In genomic region chr7:24892125-24892583, GRCm38 (mm10) we compare ENCODE assay signal across 29 mouse cellular contexts. TPM values are rescaled to one million over a fixed set of nuclear protein-coding genes. Genes with fewer than 3 reads are reported as not detected.
DNase-seq lines count a peak whose midpoint lies in the region; TF ChIP-seq lines count a peak whose summit lies in the region.
"Had no signal": no experiment of that assay in that cellular context is flagged by ENCODE, and none has a peak within 500 bp of the region (broad histone marks: within the 10 kb centered on the region; RNA-seq: fewer than 3 reads in every experiment).

No protein-coding gene starts in this region.

- 72% methylated on average over 2 of the region's 2 CpGs for WGBS in bone marrow, adult 2 months

- TF ChIP-seq POLR2A in bone marrow, adult 2 months (IDR thresholded peaks at IDR 0.05; ENCODE audit: borderline replicate concordance, control insufficient read depth, low read depth, low read length) = no peak

- peak overlapping the region; percentile 77 for H3K27ac ChIP-seq in bone marrow, adult 2 months (ENCODE audit: control insufficient read depth, insufficient read depth, low read depth, low read length, poor library complexity)
- H3K27ac ChIP-seq: embryonic facial prominence, embryonic 12.5 days; heart, adult 2 months; hindbrain, embryonic 15.5 days; kidney, postnatal 0 days; midbrain, embryonic 15.5 days; neural tube, embryonic 15.5 days; stomach, embryonic 15.5 days had no signal

- H3K4me1 ChIP-seq in bone marrow, adult 2 months (ENCODE audit: control insufficient read depth, insufficient read depth, low read length) = peaks cover 1% of the 10 kb centered on the region; the same call in 1 of the 2 replicates

- peak; percentile 2 for DNase-seq in cerebellum, adult 9-11 months
- DNase-seq in cerebellum, postnatal 14 days = no peak
- DNase-seq in testis, postnatal 14 days (ENCODE audit: low spot score) = peak; percentile 54
- DNase-seq in testis, postnatal 10 days (ENCODE audit: low spot score) = no peak
- DNase-seq in left cerebral cortex, adult 8-10 months (ENCODE audit: low spot score in 2 of 2) = no peak
- no peak for DNase-seq in layer of hippocampus, adult 8-10 months (ENCODE audit: low spot score in 2 of 2)
- DNase-seq: adrenal gland, postnatal 25 days; cerebellum, adult 8-10 months; gastrocnemius, postnatal 10 days; heart, adult 2 months; heart, postnatal 4 days; kidney, adult 11 months; layer of hippocampus, postnatal 36 days had no signal

- no peak overlapping the region for H3K4me3 ChIP-seq in bone marrow, adult 2 months (replicated peaks; ENCODE audit: control insufficient read depth, low read depth, low read length)
- H3K4me3 ChIP-seq: embryonic facial prominence, embryonic 12.5 days; erythroblast, embryonic 14.5 days; heart, adult 2 months; hindbrain, embryonic 15.5 days; lung, embryonic 15.5 days; megakaryocyte, embryonic 14.5 days; midbrain, embryonic 15.5 days; neural tube, embryonic 15.5 days; stomach, embryonic 15.5 days had no signal

- no peak for TF ChIP-seq CTCF in bone marrow, adult 2 months (IDR thresholded peaks at IDR 0.05; ENCODE audit: control insufficient read depth, insufficient read depth, low read length)

RNA-seq across cellular contexts. Expression of gene Cd79a, which starts 5.0 kb away (rescaled TPM):
- 82.1 and 126 TPM in 2 replicates for polyA plus RNA-seq in bone marrow, adult 2 months (2011; ENCODE audit: insufficient read depth, insufficient read length, low replicate concordance, missing spikeins)
- total RNA-seq in left cerebral cortex, adult 8-10 months (2022) = under 1 TPM; 0.33 to 0.74 (median 0.53) TPM
- under 1 TPM in 2 of 4 experiments, not detected in 2; 0.30 to 0.58 TPM for total RNA-seq in layer of hippocampus, adult 8-10 months (2022)
- polyA plus RNA-seq: forebrain, embryonic 14.5 days; heart, embryonic 14.5 days had no signal

RNA-seq across cellular contexts. Expression of gene Rps19, which starts 8.0 kb away (rescaled TPM):
- 866 and 1,228 TPM in 2 replicates for polyA plus RNA-seq in bone marrow, adult 2 months (2011; ENCODE audit: insufficient read depth, insufficient read length, low replicate concordance, missing spikeins)
- 100 to 1,000 TPM; 577 to 601 (median 592) TPM for total RNA-seq in left cerebral cortex, adult 8-10 months (2022)
- 100 to 1,000 TPM; 518 to 648 (median 579) TPM for total RNA-seq in layer of hippocampus, adult 8-10 months (2022)

RNA-seq across cellular contexts. Expression of gene Arhgef1, which starts 10.6 kb away (rescaled TPM):
- 178 and 354 TPM in 2 replicates for polyA plus RNA-seq in bone marrow, adult 2 months (2011; ENCODE audit: insufficient read depth, insufficient read length, low replicate concordance, missing spikeins)
- 10 to 100 TPM; 56.3 to 90.8 (median 74.6) TPM for total RNA-seq in left cerebral cortex, adult 8-10 months (2022)
- 100 to 1,000 TPM in 1 of 4 experiments, 10 to 100 TPM in 3; 94.8 to 111 (median 99.3) TPM for total RNA-seq in layer of hippocampus, adult 8-10 months (2022)

RNA-seq across cellular contexts. Expression of gene Dmrtc2, which starts 22.3 kb away (rescaled TPM):
- not detected in 2 replicates for polyA plus RNA-seq in bone marrow, adult 2 months (2011; ENCODE audit: insufficient read depth, insufficient read length, low replicate concordance, missing spikeins)
- not detected for total RNA-seq in left cerebral cortex, adult 8-10 months (2022)
- not detected for total RNA-seq in layer of hippocampus, adult 8-10 months (2022)
- total RNA-seq: adrenal gland, postnatal 25 days; gastrocnemius, postnatal 10 days; heart, adult 2 months; heart, postnatal 4 days; layer of hippocampus, adult 18-20 months; layer of hippocampus, postnatal 36 days; left cerebral cortex, postnatal 25 days had no signal
- polyA plus RNA-seq: cortical plate, adult 2 months; embryonic facial prominence, embryonic 12.5 days; erythroblast, embryonic 14.5 days; forebrain, embryonic 14.5 days; heart, adult 2 months; heart, embryonic 14.5 days; lung, embryonic 15.5 days; stomach, embryonic 15.5 days had no signal

RNA-seq across cellular contexts. Expression of gene Lypd4, which starts 22.4 kb away (rescaled TPM):
- not detected in 2 replicates for polyA plus RNA-seq in bone marrow, adult 2 months (2011; ENCODE audit: insufficient read depth, insufficient read length, low replicate concordance, missing spikeins)
- not detected for total RNA-seq in left cerebral cortex, adult 8-10 months (2022)
- not detected for total RNA-seq in layer of hippocampus, adult 8-10 months (2022)
- total RNA-seq: adrenal gland, postnatal 25 days; gastrocnemius, postnatal 10 days; heart, adult 2 months; heart, postnatal 4 days; layer of hippocampus, adult 18-20 months; layer of hippocampus, postnatal 36 days; left cerebral cortex, postnatal 25 days had no signal
- polyA plus RNA-seq: cortical plate, adult 2 months; embryonic facial prominence, embryonic 12.5 days; erythroblast, embryonic 14.5 days; forebrain, embryonic 14.5 days; heart, embryonic 14.5 days; hindbrain, embryonic 15.5 days; kidney, postnatal 0 days; limb, embryonic 14.5 days; lung, embryonic 15.5 days; midbrain, embryonic 15.5 days; neural tube, embryonic 15.5 days; stomach, embryonic 15.5 days had no signal

Comparison
In these comparisons a context has a peak if more than half of its experiments do, and no peak if none do; other contexts are left out.
1. DNase-seq: peak in cerebellum, adult 9-11 months (single experiment) and testis, postnatal 14 days (single experiment); none in cerebellum, postnatal 14 days (0 of 2), testis, postnatal 10 days (single experiment), left cerebral cortex, adult 8-10 months (0 of 2) and layer of hippocampus, adult 8-10 months (0 of 2).